Mouse (Mus musculus) cortical plate, adult 2 months (tissue): ENCODE data around the gene AA467197. TPM values are rescaled to one million over a fixed set of nuclear protein-coding genes. Genes with fewer than 3 reads are reported as not detected.

Experiments
- H3K27ac ChIP-seq: fragments of 200-500 bp; 2 replicates; pipeline ENCODE4 v1.5.1; 2012; ENCODE audit warnings: low read length, control low read depth, inconsistent platforms; ENCODE audit not compliant: insufficient read depth
- H3K4me1 ChIP-seq: fragments of 200-500 bp; 2 replicates; pipeline ENCODE4 v1.6.1; 2011; ENCODE audit warnings: low read length; ENCODE audit not compliant: control insufficient read depth, insufficient read depth
- H3K4me3 ChIP-seq: fragments of 200-500 bp; 2 replicates; pipeline ENCODE4 v1.5.1; 2011; ENCODE audit warnings: mild to moderate bottlenecking, low read length, control low read depth; ENCODE audit not compliant: insufficient read depth
- CTCF ChIP-seq: fragments of 200-500 bp; IDR thresholded peaks from 2 replicates; pipeline ENCODE4 v1.5.1; 2011; ENCODE audit warnings: mild to moderate bottlenecking, control low read depth, low read length; ENCODE audit not compliant: insufficient read depth; ENCODE audit errors: extremely low read depth
- POLR2A ChIP-seq: fragments of 200-500 bp; IDR thresholded peaks from 2 replicates; pipeline ENCODE4 v1.6.1; 2011; ENCODE audit warnings: mild to moderate bottlenecking, low read length, control low read depth; ENCODE audit not compliant: insufficient read depth; ENCODE audit errors: extremely low read depth
- polyA plus RNA-seq: library from polyadenylated mRNA; depleted of rRNA; stranded (reverse); fragments of >200 nt; gene quantifications from 2 replicates; pipeline ENCODE4 v1.2.3, GENCODE M21; 2012; rRNA removed

The AA467197 gene
- 0.51 and 0.75 TPM in 2 replicates for polyA plus RNA-seq

DNA sequence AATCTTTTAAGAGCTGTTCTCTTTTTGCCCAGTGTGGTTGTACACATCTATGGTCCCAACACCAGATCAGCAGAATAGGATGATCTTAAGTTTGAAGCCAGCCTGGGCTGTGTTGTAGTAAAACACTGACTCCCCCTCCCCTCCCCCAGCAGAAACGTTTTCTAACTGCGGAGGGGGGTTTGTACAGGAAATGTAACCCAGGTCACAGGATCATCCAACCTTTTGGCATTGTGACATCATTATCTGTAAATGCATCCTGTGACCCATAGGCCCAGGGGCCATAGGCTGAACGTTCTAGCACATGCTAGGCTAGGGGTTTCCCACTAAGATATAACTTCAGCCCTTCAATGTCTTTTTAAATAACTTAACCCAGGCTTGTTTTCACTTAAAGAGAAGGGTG is at the start of gene AA467197:
AA467197 (plus strand) TSS at position 301 of the 400 bp plus-strand sequence.
- H3K4me1 ChIP-seq: peaks cover under 1% of the 10 kb centered on the region; the same call in 1 of the 2 replicates
- H3K27ac ChIP-seq: no peak within 1 kb of the TSS
- peak within 1 kb of the TSS; percentile 23; the same call in 1 of the 2 replicates for H3K4me3 ChIP-seq
- TF ChIP-seq POLR2A: no peak
- no peak for TF ChIP-seq CTCF

DNA sequence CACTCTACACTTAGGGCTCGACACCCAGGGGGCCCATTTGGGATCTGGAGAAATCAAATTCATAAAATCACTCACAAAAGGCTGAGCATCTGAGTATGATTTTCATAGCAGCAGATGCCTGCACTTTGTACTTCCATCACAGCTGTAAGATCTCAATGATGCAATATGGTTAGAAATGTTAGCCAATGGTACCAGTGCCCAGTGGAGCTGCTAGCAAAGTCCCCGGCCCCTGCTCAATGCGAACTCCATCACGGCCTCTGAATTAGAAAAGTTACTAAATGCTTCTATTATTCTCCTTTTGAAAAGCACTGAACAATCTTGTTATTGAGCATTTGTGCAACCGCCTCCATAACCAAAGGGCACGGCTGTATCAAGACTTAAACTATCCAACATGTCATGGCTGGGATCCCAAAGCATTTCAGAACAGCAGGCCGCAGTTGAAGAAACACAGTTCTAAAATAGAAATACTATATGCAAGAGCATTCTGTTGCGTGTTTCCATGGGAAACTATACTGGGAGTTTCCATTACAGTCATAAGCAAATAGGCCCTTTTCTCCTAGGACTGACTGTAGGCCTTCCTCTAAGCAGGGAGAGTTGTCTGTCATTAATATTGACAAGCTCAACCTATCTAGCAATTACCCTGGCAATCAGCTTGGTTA is 48.8 kb upstream of the AA467197 start:
- no peak for TF ChIP-seq CTCF
- no peak for TF ChIP-seq POLR2A
- H3K27ac ChIP-seq: no peak overlapping the region
- peaks cover 2% of the 10 kb centered on the region; the same call in 1 of the 2 replicates for H3K4me1 ChIP-seq
- no peak overlapping the region for H3K4me3 ChIP-seq

DNA sequence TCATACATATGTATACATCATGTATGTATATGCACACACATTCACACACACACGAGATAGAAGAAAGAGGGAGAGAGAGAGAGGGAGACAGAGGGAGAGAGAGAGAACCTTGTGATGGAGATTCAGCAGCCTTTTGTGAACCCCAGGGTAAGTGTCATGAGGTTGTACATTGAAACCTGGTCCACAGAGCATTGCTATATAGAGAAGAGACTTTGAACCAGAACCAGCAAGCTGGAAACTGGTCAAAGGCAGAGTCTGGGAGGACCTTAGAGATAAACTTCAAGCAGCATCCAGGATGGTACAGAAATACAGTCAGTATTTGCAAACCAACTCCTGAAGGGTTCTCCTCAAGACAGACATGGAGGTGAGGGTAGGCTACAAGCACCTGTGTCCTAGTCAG is 46.4 kb upstream of the AA467197 start:
- H3K4me3 ChIP-seq: no peak overlapping the region
- H3K27ac ChIP-seq: no peak overlapping the region
- H3K4me1 ChIP-seq: peaks cover 2% of the 10 kb centered on the region; the same call in 1 of the 2 replicates
- TF ChIP-seq CTCF (no peak), POLR2A (no peak)

DNA sequence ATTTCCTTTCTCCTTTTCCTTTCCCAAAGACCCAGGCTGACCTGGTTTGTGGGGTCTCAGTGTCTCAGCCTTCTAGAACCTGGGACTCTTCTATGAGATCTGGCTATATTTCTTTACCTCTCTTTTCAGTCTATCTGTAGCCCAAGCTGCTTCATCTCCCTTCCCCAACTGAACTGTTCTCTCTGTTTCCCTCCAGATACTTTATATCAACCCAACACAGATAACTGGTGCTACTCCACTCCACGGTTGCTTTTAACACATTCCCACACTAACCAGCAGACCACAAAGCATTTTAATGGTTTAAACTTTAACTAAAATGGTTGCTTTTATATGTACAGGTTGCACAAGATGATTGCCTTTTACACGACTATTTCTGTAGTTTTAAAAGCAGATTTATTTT is 45.6 kb upstream of the AA467197 start:
- TF ChIP-seq CTCF: no peak
- no peak for TF ChIP-seq POLR2A
- Histone ChIP-seq H3K27ac (no peak overlapping the region), H3K4me3 (no peak overlapping the region), H3K4me1 (peaks cover 2% of the 10 kb centered on the region; the same call in 1 of the 2 replicates)

DNA sequence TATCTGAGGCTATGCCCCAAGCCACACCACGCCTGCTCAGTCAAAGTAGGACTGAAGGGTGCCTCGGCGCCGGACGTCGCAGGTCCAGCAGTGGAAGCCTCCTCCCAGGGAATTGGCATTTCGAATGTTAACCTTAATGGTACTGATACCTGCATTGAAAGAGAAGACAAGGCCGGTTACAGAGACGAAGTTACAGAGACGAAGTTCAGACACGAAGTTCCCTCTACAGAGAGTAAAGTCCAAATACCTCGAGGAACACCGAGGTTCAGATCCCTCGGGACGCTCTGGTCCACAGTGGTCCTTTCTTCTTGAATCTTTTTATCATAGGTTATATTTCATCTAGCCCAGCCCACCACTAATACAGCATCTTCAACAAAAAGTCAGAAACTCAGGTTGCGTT is 41.3 kb upstream of the AA467197 start:
- TF ChIP-seq CTCF (no peak), POLR2A (no peak)
- H3K4me3 ChIP-seq: no peak overlapping the region

DNA sequence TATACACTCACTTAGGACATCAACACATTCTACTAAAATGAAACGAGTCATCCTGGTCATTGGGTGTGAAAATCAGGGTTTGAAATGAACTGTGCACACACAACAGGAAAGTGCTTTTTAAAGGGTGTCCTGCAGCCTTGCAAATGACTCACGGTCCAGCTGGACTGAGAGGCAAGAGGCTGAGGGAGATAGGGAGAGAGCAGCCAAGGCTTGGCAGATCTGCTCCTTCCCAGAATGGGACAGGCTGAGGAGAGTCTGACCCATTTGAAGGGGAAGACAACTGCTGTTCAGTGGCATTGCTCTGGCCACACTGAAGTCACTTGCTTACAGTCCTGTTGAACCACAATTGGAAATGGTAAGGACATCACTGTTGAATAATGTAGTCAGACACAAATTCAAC is 37.0 kb upstream of the AA467197 start:
- Histone ChIP-seq H3K27ac (no peak overlapping the region), H3K4me1 (peaks cover 2% of the 10 kb centered on the region; the same call in 1 of the 2 replicates)
- TF ChIP-seq POLR2A: no peak
- TF ChIP-seq CTCF: no peak

More for the DNA sequence above, 41.3 kb upstream of the AA467197 start:
- Histone ChIP-seq H3K4me1 (peaks cover 2% of the 10 kb centered on the region; the same call in 1 of the 2 replicates), H3K27ac (no peak overlapping the region)

DNA sequence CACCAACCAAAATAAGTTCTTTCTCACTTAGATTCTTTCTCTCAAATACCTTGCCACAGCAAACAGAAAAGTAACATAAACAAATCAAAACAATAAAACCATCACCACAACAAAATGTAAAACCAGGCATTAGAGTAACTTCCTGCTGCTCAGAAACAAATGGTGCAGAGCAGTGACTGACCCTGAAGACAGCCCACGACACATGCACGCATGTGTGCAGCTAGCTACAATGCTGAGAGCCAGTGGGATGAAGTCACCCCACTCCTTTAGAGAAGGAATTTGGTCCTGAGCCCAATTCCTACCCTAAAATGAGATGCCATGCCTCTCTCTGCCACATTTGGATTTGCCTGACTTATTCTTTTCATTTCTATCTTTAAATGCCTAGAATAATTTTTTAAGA is 35.4 kb upstream of the AA467197 start:
- Histone ChIP-seq H3K4me1 (peaks cover 2% of the 10 kb centered on the region; the same call in 1 of the 2 replicates), H3K27ac (no peak overlapping the region), H3K4me3 (no peak overlapping the region)
- TF ChIP-seq CTCF: no peak
- no peak for TF ChIP-seq POLR2A

More for the DNA sequence above, 37.0 kb upstream of the AA467197 start:
- no peak overlapping the region for H3K4me3 ChIP-seq

DNA sequence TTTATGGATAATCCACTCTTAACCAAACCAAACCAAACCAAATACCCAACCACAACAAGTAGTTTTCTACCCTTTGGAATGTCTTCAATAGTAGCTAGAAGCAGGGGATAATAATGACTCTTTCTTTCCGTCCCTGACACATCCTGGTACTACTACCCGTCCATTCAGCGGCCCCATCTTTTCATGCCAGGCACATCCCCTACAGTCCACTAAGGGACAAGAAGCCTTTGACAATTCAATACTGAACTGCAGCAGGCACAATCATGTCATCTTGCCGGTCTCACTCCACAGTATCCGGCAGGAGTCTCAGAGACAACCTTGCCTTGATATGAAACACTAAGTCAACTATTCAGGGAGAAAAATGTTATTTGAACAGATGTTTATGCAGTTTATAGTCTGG is 31.0 kb upstream of the AA467197 start:
- no peaks in the 10 kb centered on the region for H3K4me1 ChIP-seq
- H3K27ac ChIP-seq: 0 out of 2 replicates have a peak overlapping the region, but pooled peaks have one; percentile 90
- no peak overlapping the region for H3K4me3 ChIP-seq
- TF ChIP-seq POLR2A (no peak), CTCF (no peak)

DNA sequence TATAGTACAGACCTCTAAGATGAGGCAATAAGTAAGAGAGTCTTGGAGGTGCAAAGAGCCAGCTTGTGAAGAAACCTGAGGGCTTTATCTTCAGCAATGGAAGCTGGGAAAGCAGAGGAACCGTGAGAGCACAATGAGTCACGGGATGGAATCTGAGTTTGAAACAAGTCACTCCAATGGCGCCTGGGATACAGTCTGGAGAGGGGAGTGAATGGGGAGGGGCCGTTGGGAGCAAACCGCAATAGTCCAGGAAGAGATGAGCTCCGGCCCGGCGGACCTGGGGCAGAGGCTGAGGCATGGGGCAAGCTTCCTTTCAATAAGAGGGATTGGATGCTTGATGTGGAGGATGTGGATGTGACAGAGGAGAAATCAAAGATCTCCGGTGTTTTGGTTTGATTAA is 28.0 kb upstream of the AA467197 start:
- peaks cover 1% of the 10 kb centered on the region; the same call in 1 of the 2 replicates for H3K4me1 ChIP-seq
- H3K4me3 ChIP-seq: peak overlapping the region; percentile 14; the same call in 1 of the 2 replicates
- no peak for TF ChIP-seq POLR2A
- TF ChIP-seq CTCF: no peak
- H3K27ac ChIP-seq: peak overlapping the region; percentile 53; the same call in 1 of the 2 replicates
